Mouse (Mus musculus) kidney, adult 10 weeks (tissue): ENCODE measurements around the gene Olfr1309. TPM values are rescaled to one million over a fixed set of nuclear protein-coding genes. Genes with fewer than 3 reads are reported as not detected.

Experiments
- polyA plus RNA-seq: library from polyadenylated mRNA; stranded (reverse); fragments of 350-450 nt; fragmentation: Illumina TruSeq; extraction: RNeasy Lipid Tissue Mini Kit (QIAGEN cat#74804); gene quantifications from one replicate; pipeline ENCODE4 v1.2.3, GENCODE M21; 2014; ENCODE audit warnings: low read depth, low replicate concordance

Olfr1309 gene
- not detected for polyA plus RNA-seq

DNA sequence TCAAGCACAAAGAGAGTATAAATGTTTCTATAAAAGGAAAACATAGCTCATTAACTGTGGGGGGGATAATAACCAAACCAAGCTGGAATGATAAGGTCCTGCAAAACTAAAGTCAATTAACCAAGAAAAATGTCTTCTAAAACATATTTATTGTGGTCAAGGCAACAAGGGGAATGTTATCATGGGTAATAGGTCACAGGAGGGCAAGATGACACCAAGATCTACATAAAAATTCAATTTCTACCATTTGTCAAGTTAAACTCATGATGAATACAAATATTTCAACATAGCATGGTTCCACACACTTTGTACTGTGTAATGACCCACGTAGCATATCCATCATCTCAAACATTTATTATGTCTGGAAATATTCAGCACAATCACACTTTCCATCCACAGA lies at the start of gene Olfr1309:
Olfr1309 (minus strand) TSS at position 101 of the 400 bp plus-strand sequence.

DNA sequence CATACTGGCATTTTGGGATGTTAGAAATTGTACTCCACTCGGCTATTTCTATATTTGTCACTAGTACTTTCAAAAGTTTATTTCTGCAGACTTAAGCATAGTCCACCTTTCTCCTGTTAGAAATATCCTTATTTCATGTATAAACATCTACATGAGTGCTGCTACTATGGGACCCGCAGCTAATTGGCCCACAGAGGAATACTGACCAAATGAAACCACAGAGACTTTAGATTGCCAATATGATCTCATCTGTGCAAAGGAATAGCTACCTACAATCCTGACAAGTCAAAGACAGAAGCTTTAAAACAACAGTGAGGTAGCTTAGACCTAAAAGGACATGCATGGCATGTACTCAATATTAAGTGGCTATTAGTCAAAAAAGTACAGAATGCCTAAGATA lies 34.2 kb upstream of the Olfr1309 start, which contains the start of gene Olfr1311:
Olfr1311 (minus strand) TSS at position 101 of the 400 bp plus-strand sequence.

DNA sequence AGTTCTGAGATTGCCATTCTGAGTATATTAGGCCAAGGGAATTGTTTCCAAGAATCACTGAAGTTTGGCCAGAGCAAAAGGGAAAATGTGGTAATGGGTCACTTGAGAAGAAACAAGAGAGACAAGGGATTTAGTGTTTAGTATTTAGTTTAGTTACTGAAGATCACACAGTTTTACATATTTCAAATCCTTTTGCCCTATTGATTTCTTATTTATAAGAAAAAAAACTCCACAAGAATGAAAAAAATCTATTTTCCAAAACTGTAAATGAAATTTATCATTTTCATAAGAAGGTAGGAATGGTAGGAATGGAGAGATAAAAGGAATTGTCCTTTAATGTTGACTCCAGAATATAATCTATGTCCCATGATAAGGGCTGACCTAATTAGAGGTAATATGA lies 22.5 kb upstream of the Olfr1309 start, which contains the start of gene Olfr1310:
Olfr1310 (minus strand) TSS at position 101 of the 400 bp plus-strand sequence.

DNA sequence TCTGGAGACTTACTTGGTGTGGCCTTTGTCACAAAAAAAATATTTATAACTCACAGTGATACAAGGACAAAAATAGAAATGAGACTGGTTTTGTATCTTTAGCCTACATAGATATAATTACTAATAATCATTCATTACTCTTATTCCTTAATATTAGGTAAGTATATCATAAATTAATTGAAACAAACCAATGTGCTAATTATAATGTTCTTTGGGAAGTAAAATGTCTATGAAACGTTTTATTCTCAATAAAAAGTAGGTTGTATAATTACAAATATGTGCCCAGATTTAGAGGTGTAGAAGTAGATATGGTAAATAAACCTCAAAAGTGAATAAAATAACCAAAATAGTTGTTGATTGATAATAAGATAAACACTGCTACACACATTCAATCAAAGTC lies 25.2 kb downstream of the Olfr1309 start, which contains the start of gene Olfr1308:
Olfr1308 (minus strand) TSS at position 101 of the 400 bp plus-strand sequence.

DNA sequence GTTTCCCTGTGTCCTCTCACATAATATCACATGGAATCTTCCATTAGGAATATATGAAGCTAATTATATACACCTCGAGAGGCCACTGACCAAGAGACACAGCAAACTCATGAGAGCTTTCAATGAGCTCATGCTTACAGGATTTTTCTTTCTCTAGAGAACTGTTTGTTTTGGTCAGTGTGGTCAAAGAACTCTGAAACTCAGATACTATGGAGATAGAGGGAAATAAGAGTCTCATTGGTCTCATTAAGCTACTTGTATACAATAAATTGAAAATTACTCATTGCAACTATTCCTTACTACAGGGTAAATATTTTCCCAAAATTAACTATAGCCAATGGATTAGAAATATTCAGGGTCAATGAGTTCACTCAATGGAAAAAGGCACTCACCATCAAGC lies 40.7 kb downstream of the Olfr1309 start, which contains the start of gene Olfr1307:
Olfr1307 (minus strand) TSS at position 101 of the 400 bp plus-strand sequence.

Other genes with a start within 250 kb of the Olfr1309 start
- gene Olfr1301, start 239.3 kb downstream of the Olfr1309 start, polyA plus RNA-seq, result not detected
- not detected for gene Olfr1302, start 212.9 kb downstream of the Olfr1309 start, polyA plus RNA-seq
- not detected for gene Olfr1303, start 169.9 kb downstream of the Olfr1309 start, polyA plus RNA-seq
- not detected for gene Olfr1305, start 113.1 kb downstream of the Olfr1309 start, polyA plus RNA-seq
- gene Olfr1306, start 74.0 kb downstream of the Olfr1309 start, polyA plus RNA-seq, result not detected
- not detected for gene Olfr1307, start 40.8 kb downstream of the Olfr1309 start, polyA plus RNA-seq
- not detected for gene Olfr1308, start 25.3 kb downstream of the Olfr1309 start, polyA plus RNA-seq
- not detected for gene Olfr1310, start 22.4 kb upstream of the Olfr1309 start, polyA plus RNA-seq
- gene Olfr1311, start 34.1 kb upstream of the Olfr1309 start, polyA plus RNA-seq, result not detected
- not detected for gene Olfr1312, start 60.0 kb upstream of the Olfr1309 start, polyA plus RNA-seq
- not detected for gene Olfr1313, start 87.6 kb upstream of the Olfr1309 start, polyA plus RNA-seq
- gene Olfr1314, start 106.5 kb upstream of the Olfr1309 start, polyA plus RNA-seq, result not detected
- not detected for gene Olfr1315-ps1, start 125.2 kb upstream of the Olfr1309 start, polyA plus RNA-seq
- not detected for gene Olfr1316, start 144.7 kb upstream of the Olfr1309 start, polyA plus RNA-seq
- not detected for gene Olfr1317, start 150.0 kb upstream of the Olfr1309 start, polyA plus RNA-seq
- not detected for gene Olfr1318, start 163.9 kb upstream of the Olfr1309 start, polyA plus RNA-seq
- not detected for gene Lpcat4, start 249.2 kb upstream of the Olfr1309 start, polyA plus RNA-seq